Mouse (Mus musculus) left cerebral cortex, adult 9 months (tissue): ENCODE measurements around the gene Meis2.

Source experiments
- DNase-seq, 2 experiments: peaks; one replicate each; pipeline ENCODE4 v3.0.0; 2022; ENCODE audit warnings: low spot score in 2 of 2

Gene Meis2

DNA sequence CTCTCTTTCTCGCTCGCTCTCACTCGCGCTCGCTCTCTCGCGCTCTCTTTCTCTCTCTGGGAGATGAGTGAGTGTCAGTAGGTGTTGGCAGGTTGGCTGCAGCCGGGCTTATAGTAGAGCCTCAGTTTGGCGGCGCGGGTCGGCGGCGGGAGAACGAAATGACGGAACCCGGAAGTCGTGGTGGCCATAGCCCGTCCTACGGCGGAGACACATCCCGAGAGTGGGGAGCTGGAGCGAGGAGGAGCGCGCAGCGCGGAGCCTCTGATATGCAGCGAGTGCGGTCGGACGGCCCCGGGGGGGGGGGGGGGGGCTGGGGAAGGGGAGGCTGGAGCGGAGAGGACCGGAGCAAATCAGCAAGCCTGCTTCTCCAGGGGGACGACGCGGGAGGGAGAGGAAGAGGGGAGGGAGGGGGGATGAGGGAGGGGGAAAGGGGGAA lies at the start of gene Meis2:
Gene Meis2 (minus strand): TSS at position 270 of the 436 bp plus-strand sequence.
- DNase-seq = peak; percentile 74

DNA sequence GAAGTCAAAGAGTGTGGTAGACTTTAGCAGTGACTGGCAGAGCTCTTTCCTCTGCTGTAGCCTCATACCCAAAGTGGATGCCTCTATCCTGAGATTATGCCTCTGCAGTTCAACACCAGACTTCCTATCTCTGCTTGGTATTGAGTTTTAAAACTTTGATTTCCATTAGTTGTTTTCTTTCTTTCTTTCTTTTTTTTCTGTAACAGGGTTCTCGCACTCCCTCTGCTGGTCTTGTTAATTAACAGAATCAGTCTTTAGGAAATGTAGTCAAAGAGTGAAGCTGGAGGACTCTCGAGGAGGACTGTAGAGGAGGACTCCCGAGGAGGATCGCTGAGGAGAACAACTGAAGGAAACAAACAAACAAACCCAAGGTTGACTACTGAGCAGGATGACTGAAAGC lies 40.6 kb upstream of the Meis2 start:
- DNase-seq = peak in 1 of 2 experiments; percentile 10

DNA sequence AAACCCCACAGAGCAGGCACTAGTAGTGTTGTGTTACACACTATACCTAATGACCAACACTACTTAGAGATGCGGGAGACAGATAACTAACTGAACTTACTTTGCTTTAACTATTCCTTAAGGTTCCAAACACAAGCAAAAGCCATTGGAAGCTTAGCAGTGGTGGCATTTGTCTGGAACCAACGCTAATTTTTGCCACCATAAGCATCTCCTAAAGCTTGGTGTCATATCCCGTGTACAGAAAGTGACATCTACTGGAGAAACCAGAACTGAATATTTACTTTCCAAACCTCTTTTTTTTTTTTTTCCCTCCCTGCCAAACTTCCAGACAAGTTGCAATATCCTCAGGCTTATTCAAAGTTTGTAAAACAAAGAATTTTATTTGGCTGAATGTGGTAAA lies 39.5 kb upstream of the Meis2 start:
- DNase-seq = no peak

DNA sequence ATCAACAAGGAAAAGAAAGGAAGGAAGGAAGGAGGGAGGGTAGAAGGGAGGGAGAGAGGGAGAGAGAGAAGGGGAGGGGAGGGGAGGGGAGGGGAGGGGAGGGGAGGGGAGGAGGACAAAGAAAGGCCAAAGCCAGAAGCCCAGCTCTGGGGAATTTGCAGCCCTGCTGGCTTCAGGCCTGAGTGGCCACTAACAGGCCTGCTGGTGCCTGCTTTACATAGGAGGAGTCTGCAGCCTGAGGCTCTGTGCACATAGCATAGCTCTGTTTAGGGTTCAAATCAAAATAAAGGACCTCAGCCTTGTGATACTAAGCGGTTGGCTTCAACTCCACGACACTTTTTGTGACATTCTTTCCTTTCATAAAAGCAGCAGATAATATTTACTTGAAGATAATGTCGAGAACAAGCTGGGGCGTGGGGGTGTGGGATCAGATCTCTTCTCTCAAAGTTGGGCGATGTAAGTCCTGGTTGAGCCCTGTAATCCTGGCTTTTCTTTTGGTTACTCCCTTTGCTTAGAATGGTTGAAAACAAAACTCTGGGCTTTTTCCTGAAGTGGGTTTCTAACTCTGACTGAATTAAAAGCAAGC lies 37.9 kb upstream of the Meis2 start:
- no peak for DNase-seq

DNA sequence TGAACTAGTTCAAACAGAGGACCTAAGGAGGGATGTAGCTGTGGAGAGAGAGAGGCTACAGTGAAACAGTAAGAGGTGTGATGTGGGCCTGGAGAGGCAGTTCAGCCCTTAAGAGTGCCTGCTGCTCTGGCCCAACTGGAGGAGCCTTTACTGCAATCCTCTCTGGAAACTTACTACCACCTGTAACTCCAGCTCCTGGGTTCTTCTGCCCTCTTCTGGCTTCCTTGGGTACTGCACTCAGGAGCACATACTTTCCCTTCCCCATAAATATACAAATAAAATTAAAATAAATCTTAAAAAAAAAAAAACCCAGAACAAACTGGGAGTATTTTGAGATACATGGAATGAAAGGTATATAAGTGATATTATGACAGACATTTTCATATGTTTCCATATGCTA lies 35.6 kb upstream of the Meis2 start:
- peak in 1 of 2 experiments; percentile 19 for DNase-seq

DNA sequence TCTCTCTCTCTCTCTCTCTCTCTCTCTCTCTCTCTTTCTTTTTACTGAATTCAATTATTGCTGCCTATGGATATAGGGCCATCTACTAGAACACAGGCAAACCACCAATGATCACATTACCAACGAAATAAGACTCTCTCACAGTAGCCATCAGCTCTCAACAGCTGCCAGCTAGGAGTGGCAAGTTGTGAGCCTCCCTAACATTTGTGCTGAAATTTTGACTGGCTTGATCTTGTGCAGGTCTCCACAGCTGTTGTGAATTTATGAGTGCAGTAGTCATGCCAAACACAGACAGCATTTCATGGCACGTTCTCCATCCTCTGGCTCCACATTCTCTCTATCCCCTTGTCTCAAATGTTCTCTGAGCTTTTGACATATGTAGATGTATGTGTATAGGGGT lies 15.3 kb upstream of the Meis2 start:
- no peak for DNase-seq

DNA sequence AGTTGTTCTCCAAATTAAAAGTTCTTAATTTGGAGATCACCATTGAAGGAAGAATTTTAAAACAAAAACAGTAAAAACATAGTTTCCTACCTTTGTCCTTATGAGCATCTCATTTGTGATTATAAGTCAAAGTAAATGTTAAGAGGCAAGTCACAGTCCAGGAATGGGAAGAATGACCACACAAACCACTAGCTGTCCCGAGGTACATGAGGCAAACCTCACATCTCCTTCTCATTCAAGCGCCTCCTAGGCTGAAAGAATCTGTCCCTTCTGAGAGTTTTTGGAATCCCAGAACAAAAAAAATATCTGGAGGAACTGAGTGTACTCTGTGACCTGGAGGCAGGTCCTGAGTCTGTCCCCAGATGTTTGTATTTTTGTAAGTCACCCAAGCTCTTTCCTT lies 13.2 kb upstream of the Meis2 start:
- no peak for DNase-seq

DNA sequence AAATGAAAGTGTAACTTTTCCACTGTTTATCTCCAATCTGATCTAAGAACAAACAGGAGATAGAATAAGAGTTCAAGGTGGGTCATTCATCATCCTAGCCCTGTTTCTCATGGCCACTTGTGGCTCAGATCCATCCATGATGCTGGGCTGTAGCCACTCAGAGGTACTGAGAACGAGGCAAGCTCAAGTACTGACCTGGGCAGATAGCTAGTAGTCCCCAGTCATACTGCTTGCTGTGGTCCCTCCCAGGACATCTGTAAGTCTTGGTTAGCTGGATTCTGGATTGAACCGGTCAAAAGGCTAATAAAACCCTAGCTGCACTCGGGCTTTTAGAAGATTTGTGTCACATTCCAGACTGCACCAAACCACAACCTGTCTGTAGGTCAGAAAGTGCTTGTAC lies 12.1 kb upstream of the Meis2 start:
- DNase-seq = no peak

DNA sequence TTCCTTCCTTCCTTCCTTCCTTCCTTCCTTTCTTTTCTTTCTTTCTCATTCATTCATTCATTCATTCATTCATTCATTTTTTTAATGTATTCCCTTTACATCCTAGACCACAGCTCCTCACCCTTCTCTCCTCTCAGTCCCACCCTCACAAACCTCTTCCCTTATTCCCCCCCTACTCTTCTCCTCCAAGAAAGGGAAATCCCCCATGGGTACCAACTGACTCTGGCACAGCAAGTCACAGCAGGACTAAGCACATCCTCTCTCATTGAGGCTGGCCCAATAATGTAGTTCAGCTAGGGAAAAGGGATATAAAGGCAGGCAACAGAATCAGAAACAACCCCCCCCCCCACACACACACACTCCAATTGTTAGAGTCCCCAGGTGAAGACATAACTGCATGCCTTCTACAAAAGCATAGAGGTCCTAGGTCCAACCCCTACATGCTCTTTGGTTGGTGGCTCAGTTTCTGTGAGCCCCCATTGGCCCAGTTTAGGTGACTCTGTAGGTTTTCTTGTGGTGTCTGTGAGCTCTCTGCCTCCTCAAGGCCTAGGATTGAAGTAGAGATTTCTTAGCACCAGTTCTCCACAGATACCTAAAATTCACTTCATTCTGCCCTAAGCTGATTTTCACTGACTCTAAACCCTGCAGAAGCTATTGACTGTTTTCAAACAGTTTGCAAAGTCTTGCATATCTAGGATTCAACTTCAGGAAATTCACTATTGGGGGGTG lies 11.3 kb upstream of the Meis2 start:
- no peak for DNase-seq

DNA sequence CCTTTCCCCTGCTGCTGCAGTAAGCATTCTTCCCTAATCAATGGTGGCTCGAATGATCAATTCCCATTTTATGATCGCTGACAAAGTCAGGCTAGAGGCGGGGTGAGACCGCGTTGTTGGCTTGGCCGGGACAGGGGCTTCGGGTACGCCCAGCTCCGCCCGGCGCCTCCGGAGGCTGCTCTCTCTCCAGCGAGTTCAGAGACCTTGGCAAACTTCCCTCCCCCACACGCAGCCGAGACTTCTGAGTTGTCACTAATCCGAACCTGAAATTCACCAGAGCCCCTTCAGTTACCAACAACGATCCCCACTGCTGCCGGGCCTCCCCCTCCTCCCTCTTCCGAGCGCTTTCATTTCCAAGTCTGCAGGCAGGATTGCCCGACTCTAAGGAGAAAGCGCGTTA lies 10.3 kb upstream of the Meis2 start:
- no peak for DNase-seq

DNA sequence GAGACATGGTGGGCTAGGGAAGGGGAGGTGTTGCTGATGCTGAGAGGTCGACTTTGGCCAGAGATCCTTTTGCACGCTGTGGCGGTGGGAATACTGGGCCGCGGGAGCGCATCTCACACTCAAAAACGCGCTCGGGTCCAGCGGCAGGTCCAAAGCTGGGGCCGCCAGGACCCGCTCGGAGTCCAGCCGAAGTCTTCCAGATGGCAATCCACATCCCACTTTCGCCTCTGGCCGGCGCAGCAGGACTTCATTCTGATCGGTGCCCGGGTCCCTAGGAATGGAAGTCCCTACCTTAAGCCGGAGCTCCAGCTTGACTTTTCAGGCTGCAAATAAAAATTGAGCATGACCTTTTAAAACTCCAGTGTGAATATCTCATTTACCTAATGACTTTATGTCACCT lies 9.8 kb upstream of the Meis2 start:
- DNase-seq = no peak

DNA sequence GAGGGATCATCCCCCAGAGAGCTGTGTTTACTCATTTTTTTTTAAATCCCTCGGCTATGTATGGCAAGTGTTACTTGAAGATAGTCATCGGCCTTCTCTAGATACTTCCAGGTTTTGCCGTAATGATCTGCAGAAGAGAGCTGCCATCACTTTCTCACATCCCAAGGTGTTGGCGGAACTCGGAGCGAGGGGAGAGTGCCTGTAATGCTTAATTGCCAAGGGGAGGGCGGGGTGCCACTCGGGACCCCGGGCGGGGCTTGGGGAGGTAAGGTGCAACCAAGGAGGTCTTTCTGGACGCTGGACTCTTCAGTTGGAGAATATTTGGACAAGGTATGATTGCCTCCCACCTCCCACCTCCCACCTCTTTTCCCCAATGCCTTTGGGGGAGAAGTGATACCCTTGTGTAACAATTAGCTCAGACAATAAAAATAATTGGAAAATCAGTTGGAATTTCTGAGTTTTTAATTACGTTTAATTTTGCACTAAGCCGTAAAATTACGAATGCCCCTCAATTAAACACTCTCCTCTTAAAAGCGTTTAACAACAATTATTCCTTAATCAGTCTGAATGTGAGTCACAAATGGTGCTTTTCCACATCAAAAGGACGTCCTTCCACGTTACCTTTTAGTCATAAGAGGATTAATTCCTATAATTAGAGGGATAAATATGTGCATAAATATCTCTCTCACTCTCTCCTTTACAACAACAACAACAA lies 9.2 kb upstream of the Meis2 start:
- DNase-seq = no peak

DNA sequence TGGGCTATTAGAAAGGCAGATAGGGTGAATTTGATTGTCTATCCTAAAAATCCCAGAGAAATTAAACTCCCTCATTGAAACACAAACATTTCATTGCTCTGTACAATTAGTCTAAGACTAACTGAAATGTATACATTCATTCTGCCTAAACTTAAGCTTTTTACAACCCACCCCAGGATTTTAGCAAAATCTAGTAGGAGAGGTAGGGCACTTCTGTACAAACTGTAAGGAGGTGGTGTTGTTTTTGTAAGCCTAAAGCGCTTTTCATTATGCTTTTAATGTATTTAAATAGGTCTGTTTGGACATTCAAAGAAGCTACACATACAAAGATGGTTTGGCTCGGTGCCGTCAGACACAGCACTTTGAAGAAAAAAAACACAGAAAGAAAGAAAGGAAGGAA lies 8.4 kb upstream of the Meis2 start:
- no peak for DNase-seq

DNA sequence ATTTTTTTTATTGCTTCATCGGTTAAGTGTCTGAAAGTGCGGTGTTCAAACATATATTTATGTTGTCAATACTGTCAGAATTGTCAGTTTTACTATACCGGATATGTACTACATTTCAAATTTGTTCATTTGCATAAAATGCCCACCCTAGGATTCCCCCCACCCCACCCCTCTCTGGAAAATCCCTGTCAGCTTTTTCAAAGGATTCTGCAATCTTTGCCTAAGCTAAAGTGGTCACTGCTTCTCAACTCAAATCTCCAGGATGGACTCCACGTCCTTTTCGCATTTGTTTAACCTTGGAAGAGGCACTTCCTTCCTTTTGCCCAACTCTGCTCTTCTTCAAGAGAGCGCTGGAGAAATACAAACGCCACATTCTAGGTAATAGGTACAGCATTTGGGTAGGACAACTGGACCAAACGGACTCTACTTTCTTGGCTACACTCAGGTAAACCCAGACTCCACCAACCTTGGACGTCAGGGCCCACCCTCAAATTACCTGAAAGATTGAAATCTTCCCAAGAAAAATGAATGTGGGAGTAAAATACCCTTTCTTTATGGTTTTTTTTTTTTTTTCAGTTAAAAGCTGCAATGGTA lies 7.8 kb upstream of the Meis2 start:
- no peak for DNase-seq

DNA sequence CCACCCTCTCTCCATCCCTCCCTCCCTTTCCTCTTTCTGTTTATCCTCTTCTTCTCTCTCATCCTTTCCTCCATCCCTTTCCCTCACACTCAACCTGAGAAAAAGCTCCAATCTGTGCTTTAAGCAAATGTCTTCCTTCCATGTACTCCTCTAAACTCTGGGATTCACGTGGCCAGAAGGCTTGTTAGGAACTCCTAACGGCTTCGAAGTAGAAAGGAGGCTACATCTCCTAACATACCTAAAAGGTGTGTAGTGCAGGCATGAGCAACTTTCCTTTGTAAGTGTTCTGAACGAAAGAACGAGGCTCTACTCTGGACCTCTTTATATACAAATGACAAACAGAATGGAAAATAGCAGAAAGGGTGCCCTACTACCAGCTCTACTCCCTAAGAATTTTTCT lies 7.1 kb upstream of the Meis2 start:
- DNase-seq = no peak

DNA sequence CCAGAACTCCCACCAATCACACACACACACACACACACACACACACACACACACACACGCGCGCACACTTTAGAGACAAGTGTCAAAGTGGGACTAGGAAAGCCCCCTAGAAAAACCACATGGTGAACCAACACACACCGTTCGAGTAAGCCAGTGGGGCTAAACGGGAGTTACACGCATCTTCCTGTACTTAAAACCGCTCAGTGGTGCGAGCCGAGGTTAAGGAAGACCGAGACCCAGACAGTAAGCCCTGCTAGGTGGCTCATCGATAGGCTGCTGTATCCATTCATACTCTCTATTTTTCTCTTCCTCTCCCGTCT lies 6.6 kb upstream of the Meis2 start:
- DNase-seq = no peak

DNA sequence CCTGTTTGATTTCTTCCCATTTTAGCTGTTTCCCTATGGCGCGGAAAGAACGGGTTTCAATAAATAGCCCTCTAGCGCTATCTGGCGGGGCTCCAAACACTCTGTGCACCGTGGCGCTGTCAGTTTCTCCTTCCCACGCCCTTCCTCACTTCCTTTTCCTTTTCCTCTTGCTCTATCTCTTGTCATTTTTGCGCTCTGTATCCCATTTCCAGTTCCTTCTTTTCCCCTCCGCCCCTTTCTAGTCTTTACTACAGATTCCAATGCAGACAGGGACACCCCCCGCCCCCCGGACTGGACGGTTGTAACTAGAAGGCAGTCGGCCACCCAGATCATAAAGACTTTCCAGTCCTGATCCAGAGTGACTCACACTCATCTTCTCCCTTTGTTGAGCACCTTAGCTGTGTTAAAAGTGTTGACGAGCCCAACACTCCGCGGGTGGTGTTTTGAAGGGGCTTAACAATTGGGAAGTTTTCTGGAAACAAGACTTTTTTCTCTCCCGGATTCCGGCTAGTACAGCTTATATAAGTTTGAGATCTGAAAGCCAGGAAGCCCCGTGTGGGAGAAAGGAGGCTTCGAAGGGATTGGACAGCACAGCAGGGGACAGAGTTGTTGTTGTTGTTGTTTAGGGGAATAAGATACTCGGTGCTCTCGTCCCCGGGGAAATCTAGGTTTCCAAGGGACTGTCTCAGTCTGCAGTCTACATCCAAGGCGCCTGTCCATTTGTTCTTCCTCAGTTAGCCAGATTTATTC lies 6.1 kb upstream of the Meis2 start:
- DNase-seq = peak in 1 of 2 experiments; percentile 59

DNA sequence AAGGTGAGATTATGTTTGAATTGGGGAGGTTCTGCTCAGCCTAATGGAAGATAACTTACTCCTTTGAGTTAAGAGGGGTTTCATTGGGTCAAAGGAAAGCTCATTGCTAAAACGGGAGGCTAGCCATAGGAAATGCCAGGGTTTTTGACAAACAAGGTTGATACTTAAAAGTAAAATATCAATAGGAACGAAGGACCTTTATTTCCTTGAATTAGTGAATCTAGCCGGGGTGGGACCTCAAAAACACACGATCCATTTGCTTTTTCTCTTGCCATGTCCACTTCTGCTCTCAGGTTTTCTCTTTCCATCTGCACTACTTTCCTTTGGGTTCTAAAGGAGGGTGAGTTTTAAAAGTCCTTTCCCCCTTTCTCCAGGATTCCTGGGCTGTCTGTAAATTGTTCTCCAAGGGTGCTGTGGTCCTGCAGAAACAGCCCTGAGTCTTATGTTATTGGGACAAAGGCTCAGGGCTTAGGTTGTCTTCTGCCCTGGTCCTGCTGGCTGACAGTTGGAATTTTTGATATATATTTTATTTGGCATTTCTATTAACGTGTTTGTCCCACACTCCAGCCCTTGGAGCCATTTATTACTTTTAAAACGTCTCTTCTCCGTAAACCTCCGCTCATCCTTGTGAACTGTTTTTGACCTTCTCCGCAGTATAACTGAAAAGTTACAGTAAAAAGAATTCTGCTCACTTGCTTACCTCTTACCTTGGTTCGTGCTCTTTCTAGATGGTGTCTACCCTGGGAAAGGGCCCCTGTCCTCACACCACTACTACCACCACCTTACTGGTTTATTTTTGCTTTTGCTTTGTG lies 5.2 kb upstream of the Meis2 start:
- DNase-seq = no peak

DNA sequence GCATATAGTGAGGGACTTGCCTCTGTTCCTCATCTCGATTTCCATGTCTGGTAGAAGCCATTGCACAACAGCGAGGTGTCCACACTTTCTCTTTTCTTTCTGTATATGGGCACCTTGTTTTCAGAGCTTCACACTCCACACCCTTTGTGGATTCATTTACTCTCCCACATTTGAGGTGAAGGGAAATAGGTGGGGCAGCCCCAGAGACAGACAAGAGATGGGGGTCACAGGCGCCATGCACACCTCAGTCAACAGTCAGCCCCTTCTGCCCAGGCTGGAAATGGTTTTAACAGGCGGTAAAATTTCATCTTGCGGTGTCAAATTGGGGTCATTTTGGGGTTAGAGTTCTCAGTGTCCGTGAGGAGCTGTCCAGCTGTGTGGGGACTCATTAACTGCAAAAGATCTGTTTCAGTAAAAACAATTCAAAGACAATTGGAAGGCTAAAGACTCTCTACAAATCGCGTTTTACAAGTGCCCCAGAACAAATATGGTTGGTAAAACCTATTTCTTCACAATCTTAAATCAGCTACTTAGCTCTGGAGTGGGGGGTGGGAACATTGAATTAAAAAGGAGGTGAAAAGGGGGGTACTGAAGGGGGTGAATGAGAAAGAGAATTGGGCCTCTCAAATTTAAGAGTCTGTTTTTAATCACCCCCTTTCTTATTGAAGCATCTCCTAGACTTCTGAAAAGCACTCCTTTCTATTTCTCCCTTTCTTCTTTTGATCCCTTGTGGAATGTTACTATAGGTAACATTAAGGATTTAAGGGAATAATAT lies 4.0 kb upstream of the Meis2 start:
- no peak for DNase-seq

DNA sequence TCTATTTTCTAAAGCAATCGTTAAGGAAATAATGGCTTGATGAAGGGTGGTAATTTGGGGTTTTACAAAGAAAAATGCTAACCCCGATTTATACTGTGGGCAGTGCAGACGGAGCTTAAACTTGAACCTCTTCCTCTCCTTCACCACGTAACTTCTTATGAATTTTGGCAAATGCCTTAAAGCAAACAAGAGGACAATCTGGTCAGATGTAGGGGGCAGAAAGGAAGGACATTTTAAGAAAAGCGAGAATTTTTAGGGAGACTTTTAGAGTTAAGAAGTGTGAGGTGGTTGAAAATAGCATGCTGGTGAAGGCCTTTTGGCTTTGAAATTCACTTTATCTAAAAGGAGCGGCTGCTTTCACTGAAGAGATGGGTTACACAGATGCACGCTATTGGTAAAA lies 3.3 kb upstream of the Meis2 start:
- no peak for DNase-seq

DNA sequence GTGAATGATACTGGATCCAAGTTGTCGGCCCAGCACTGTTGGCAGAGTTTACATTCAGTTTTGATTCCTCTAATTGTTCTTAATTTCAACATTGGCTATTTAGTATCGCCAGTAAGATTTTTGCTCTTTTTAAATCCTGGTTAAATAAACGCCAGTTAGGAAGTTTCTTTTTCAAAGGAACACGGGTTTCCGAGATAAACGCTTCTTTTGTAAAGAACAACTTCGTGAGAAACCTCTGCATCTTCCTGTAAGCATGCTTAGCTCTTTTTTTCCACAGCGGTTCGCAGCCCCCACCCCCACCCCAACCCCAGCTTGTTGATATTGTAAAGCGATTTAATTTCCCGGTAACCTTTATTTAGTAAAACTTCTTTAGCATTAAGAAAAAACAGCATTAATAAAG lies 2.8 kb upstream of the Meis2 start:
- DNase-seq = no peak
